Mouse (Mus musculus) ES-CJ7 (cell line): ENCODE measurements around the gene Gm48551.
A peak's percentile ranks its signal among the peaks of the same experiment; 100 is the strongest.

Experiments
- DNase-seq: peaks from one replicate; pipeline ENCODE4 v3.0.0; 2011; ENCODE audit warnings: low read depth, low spot score

Gene Gm48551

DNA sequence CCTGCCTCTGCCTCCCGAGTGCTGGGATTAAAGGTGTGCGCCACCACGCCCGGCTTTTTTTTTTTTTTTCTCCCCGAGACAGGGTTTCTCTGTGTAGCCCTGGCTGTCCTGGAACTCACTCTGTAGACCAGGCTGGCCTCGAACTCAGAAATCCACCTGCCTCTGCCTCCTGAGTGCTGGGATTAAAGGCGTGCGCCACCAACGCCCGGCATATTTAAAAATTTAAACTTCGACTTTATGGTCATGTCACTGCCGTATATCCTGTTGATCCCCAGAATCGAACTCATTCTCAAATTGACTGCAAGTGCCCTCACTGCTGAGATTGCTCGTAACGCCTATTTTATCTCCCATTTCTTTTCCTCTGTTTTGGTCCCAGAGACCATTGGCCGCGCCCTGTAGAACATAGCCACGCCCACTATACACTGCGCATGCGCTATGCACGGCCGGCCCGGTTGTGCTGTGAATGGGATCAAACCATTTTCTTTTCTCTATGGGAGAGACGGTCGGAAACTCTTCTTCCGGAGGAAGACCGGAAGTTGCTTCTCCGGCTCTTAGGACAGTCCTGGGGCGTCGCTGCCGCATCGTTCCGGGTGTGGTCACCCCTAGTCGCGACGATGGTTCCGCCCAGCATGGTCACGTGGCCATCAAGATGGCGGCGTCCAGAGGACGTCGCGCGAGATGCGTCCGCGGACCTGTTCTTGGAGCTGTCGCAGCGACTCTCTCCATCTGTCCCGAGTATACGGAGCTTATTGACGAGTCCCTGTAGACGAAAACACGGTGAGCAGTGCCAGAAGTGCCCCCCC, at the start of gene Gm48551, which contains the start of gene Dohh:
Gene Gm48551, plus strand, starts transcription at position 665 of the 803 bp plus-strand sequence.
Gene Dohh, plus strand, starts transcription at position 627 of the 803 bp plus-strand sequence.
- DNase-seq, result peak; percentile 100

DNA sequence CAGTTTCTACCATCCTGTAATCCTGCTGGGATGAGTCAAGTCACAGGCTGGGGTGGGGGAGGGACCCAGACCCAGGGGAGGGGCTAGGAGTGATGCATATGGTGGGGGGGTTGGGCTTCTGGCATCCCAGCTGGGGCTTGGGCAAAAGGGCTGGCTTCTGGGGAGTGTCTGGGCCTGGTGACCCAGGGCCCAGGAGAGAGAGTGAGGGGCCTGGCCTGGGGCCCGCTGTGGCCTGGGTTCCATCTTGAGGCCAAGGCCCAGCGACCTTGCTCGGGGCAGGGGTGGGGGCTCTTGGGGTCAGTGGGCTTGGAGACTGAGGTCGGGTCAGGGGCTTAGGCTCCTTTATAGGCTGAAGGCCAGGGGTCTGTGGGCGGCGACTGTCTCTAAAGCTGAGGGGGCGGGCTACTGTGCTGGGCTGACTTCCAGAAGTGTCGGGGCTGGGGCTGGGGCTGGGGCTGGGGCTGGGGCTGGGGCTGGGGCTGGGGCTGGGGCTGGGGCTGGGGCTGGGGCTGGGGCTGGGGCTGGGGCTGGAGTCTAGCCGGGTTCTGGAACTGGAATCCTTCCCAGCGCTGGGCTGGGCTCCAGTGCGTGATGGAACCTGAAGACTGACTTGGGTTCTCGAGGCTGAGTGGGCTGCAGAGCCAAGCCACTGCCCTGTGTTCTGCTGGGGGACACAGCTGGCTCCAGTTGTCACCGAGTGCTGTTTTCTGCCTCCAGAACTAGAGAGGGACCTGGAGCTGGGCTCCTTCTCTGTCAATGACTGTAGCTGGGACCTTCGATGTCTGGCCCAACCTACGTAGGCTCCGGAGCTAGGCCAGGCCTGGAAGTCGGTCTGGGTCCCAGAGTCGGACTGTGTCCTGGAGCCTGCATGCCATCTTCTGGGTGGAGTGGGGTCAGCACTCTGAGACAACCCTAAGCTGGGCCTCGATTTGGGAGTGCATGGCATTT, 48.6 kb upstream of the Gm48551 start:
- DNase-seq, result no peak

- no peak for DNase-seq
These were observed 47.7 kb upstream of the Gm48551 start for GRCm38 (mm10) chr10:81336558-81336957.

DNA sequence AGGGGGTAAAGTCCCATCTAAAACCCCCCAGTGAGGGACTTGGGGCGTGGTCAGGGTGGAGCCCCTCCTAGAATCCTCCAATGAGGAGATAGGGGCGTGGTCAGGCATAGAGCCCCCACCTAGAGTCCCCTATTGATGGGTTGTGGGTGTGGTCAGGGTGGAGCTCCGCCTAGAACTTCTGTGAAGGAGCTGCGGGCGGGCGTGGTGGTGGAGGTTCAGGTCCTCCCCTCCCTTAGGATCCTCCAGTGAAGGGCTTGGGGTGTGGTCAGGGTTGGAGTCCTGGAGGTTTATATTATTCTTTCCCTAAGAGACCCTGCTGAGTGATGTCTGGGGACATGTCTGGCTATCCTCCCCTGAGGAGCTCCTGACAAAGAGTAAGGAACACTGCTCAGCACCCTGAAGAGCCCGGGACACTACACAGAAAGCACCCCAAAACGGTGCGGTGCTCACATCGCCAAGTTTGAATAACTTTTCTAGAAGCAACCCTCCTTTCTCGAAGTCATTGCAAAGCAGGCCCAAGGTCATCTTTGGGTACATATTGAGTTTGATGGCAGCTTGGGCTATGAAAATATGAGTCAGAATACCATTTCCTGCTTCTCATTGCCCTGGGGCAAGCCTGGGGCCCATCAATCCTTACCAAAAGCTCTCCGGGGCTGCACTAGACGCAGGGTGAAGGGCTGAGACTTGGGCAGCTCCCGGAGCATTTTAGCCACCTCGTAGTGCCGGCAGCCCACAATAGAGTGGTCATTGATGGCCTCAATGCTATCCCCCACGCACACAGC, 43.5 kb upstream of the Gm48551 start:
- DNase-seq, result peak; percentile 97

DNA sequence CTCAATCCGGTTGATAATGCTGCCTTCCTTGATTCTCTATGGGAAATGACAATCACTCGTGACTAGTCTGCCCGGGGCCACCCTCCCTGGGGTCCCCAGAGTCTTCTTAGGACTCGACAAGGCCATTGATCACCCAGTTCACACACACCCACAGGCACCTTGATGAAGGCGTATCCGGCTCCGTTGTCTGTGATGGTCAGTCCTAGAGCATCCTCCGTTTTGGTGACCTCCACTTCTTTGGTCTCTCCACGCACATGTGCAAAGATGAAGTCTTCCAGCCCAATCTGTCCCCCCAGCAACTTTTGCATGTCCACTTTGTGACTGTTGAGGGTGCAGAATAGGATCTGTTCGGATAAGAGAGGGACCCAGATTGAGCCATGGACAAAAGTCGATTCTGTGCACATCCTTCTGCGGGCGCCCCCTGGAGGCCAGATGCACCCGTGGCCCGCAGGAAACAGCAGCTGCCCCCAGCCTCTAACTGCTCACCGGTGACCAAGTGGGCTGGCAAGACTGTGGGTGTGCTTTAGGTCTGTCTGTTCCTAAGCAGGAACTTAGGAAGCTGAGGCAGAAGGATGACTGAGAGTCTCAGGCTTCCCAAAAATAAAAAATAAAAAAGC, 42.8 kb upstream of the Gm48551 start:
- DNase-seq, result peak; percentile 69

GRCm38 (mm10) chr10:81342686-81343505, 41.4 kb upstream of the Gm48551 start, which contains the start of gene Gipc3:
Gene Gipc3 (minus strand): TSS chr10:81343266.
- DNase-seq, result no peak

DNA sequence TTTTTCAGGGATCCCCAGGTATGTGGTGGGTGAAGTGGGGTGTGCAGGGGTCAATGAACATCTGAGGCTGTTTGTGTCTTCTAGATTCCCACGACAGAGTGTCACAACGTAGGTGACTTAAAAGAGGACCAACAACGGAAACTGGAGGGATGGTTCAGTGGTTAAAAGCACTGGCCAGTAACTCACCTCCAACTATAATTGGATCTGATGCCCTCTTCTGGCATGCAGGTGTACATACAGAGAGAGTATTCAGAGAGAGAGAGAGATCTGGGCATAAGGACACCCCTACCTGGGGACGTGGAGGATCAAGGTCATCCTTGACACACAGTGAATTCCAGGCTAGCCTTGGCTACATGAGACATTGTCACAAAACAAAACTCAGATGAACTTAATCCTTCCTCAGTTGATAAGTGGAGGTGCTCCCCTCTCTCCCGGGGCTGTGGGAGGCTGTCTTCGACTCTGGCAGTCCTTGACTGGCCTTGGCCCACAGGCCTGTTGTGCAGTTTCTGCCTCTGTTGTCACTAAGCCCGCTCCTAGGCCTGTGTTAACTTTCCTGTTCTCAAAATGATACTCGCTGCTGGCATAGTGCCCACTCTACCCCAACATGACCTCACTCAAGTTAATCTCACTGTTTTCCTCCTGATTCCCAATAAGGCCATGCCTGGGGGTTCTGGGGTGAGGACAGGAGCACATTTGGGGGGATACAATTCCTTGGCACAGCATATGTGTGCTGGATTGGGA, 39.7 kb upstream of the Gm48551 start:
- DNase-seq, result no peak

DNA sequence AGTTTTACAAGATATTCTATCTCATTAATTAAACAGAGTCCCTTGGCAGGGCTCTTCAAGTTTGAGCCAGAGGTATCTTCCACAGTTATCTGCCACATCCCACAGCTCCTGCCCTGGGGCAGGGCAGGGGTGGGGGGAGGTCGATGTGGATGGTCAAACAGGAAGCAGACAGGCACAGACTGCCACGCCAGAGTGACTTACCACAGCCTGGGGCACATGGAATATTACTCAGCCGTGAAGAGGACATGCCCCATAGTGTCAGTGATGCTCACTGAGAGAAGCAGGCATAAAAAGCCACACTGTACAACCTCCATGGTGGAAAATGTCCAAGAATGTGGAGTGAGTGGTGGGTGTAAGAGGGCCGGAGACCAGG, 39.1 kb upstream of the Gm48551 start:
- no peak for DNase-seq

DNA sequence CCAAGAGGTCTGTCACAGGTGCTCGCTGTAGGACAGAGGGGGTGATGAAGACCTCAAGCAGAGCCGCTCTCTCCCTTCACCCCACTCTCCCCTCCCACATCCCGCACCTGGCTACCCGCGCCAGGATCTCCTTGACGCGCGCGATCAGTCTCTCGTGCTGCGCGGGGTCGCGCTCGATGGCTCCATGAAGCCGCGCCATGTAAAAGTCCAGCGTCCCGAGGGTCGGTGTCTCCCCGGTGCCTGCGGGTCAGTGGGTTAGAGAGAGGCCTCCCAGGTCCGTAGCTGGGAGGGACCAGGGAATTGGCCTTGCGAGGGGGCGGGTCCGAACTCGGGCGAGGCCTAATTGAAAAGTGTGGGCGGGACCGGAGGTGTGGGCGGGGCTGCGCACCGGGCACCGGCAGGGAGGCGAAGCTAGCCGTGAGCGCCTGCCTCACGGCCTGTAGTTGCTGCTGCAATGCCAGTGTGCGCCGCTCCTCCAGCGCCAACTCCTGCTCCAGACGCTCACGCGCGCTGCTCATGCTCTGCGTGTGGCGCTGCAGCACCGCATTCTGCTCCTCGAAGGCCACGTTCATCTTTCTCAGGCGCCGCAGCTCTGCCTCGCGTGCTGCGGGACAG, 37.7 kb upstream of the Gm48551 start:
- DNase-seq, result peak; percentile 86

DNA sequence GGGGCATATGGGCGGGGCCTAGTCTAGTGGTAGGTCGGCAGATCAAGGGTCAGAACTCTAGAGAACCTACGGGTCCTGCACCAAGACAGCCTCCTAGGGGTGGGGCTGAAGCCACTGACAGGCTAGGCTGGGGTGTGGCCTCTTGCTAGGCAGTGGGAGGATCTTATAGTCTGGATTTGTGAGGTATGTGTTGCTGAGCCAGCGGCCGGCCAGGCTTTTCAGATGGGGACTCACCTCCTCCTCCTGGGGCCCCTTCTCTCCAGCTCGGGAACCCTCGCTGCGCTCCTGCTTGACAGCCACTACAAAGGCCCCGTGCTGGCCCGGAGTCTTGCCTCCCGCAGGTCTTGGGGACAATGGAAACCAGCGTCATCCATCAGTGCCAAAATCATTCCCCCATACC, 35.1 kb upstream of the Gm48551 start:
- peak; percentile 95 for DNase-seq

GRCm38 (mm10) chr10:81349961-81350350, 34.3 kb upstream of the Gm48551 start:
- no peak for DNase-seq

DNA sequence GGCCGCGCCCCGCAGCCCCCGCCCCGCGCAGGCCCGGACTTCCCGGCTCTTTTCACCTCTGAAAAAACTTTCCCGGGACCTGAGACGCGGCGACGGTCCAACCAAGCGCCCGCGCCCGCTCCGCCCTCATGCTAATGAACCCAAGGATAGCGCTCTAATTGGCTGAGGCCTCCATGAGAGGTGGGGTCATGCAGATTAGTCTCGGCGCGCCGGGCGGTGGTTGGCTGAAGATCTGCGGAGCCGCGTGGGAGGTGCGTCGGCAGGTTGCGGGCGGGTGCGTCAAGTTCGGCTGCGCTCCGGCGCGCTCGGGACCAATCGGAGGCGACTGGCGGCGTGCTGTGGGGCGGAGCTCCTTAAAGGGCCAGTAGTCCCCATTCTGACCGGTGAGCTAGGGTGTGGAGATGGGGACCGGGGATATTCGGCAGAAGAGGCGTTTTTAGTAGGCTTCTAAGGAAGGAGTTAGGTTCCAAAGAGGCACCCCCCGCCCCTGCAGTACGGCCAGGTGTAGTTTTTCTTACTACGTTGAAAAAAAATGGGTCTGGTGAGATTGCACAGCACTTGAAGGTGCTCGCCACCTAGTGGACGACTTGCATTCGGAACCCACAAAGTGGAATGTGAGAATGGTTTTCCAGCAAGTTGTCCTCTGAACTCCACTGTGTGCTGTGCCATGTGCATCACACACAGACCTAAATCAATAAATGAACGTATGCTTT, 33.8 kb upstream of the Gm48551 start, which contains the start of gene Hmg20b:
Gene Hmg20b, minus strand, starts transcription at position 130 of the 713 bp plus-strand sequence.
- DNase-seq, result peak; percentile 99

- DNase-seq, result peak; percentile 89
These were observed 32.5 kb upstream of the Gm48551 start for GRCm38 (mm10) chr10:81351678-81352291.

- DNase-seq, result peak; percentile 80
These were observed 29.4 kb upstream of the Gm48551 start for GRCm38 (mm10) chr10:81354738-81355477.

DNA sequence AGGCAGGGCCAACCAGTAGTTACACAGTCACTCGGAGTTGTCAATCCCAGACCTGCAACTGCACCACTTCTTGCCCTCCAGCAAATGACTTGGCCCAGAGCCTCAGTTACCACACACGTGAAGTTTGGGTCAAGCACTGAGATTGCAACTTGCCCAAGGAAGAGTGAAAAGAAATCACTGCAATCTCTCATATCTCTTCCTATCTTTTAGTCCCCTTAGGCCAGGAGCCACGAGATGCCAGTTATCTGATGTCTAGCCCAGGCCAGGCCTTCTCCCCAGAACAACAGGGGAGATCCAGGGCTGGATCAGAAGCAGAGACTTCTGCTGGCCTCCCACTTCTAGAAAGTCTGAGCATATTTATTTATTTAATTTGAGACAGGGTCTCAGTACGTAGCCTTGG, 28.7 kb upstream of the Gm48551 start:
- DNase-seq, result no peak

- DNase-seq, result no peak
These were observed 27.8 kb upstream of the Gm48551 start for GRCm38 (mm10) chr10:81356352-81356990.
